Mouse (Mus musculus): ENCODE results near the gene Spata31d1a.

DNA sequence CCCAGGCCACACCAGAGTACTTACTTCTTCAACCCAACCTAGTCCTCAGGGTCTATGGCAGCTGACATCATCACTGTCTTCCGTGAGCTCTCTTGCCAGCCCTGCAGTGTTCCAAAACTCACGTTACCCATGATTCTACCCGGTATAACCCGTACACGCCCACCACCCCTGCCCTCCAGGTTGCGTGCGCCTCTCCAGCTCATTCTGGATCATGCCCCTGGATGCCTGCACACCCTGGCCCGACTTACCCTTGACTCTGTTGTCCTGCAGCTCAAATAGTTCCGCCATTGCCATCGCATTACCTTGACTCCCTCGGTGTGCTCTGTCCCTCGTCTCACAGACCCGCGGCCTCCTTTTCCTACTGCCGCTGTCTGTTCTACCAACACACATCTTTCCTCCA, at the start of gene Spata31d1a:
- TF ChIP-seq POLR2A (IDR thresholded peaks at IDR 0.05; ENCODE audit: low read depth, low read length) (no peak), CTCF (IDR thresholded peaks at IDR 0.05; ENCODE audit: borderline replicate concordance, insufficient read depth, low read length) (no peak)
